Mouse (Mus musculus) cerebellum, adult 2 months (tissue): ENCODE results near the gene Tgds.

Experiments
- CTCF ChIP-seq: fragments of 200-500 bp; IDR thresholded peaks from 2 replicates; pipeline ENCODE4 v1.5.1; 2011; ENCODE audit warnings: low read depth, mild to moderate bottlenecking, control low read depth, low read length, moderate library complexity, borderline replicate concordance; ENCODE audit not compliant: insufficient read depth
- POLR2A ChIP-seq: fragments of 200-500 bp; IDR thresholded peaks from 2 replicates; pipeline ENCODE4 v1.6.1; 2011; ENCODE audit warnings: low read length, control low read depth, borderline replicate concordance; ENCODE audit not compliant: insufficient read depth

- TF ChIP-seq CTCF (no peak), POLR2A (no peak)
These were observed 47.1 kb upstream of the Tgds start for GRCm38 (mm10) chr14:118179701-118180100.
